ENCODE assay signal across 9 mouse cellular contexts in genomic region chr4:137495501-137496100, GRCm38 (mm10). TPM values are rescaled to one million over a fixed set of nuclear protein-coding genes. Genes with fewer than 3 reads are reported as not detected.
A peak's percentile ranks its signal among the peaks of the same experiment; 100 is the strongest.
DNase-seq lines count a peak whose midpoint lies in the region; ATAC-seq lines count a peak whose summit lies in the region.
"Had no signal": no experiment of that assay in that cellular context is flagged by ENCODE, and none has a peak within 500 bp of the region (broad histone marks: within the 10 kb centered on the region; RNA-seq: fewer than 3 reads in every experiment).

No protein-coding gene starts in this region.

- H3K9me3 ChIP-seq in heart, embryonic 12.5 days (replicated peaks): no peaks in the 10 kb centered on the region
- no peaks in the 10 kb centered on the region for H3K9me3 ChIP-seq in embryonic facial prominence, embryonic 15.5 days (replicated peaks)
- H3K9me3 ChIP-seq in limb, embryonic 13.5 days: no peaks in the 10 kb centered on the region

- peaks cover 11% of the 10 kb centered on the region for H3K36me3 ChIP-seq in heart, embryonic 12.5 days
- H3K36me3 ChIP-seq in embryonic facial prominence, embryonic 15.5 days: no peaks in the 10 kb centered on the region
- H3K36me3 ChIP-seq in limb, embryonic 13.5 days: 0 out of 2 replicates have a peak, but pooled peaks cover 5% of the 10 kb centered on the region

- no peaks in the 10 kb centered on the region for H3K27me3 ChIP-seq in heart, embryonic 12.5 days (replicated peaks)
- H3K27me3 ChIP-seq in embryonic facial prominence, embryonic 15.5 days: no peaks in the 10 kb centered on the region
- H3K27me3 ChIP-seq in limb, embryonic 13.5 days: no peaks in the 10 kb centered on the region

- 55% methylated on average over 6 of the region's 6 CpGs for WGBS in heart, embryonic 12.5 days
- WGBS in embryonic facial prominence, embryonic 15.5 days: 54% methylated on average over 6 of the region's 6 CpGs
- 49% methylated on average over 6 of the region's 6 CpGs for WGBS in limb, embryonic 13.5 days

- peaks cover 89% of the 10 kb centered on the region for H3K4me1 ChIP-seq in heart, embryonic 12.5 days (replicated peaks)
- H3K4me1 ChIP-seq in embryonic facial prominence, embryonic 15.5 days: peaks cover 60% of the 10 kb centered on the region
- peaks cover 71% of the 10 kb centered on the region for H3K4me1 ChIP-seq in limb, embryonic 13.5 days

- peak overlapping the region; percentile 56; the same call in 1 of the 2 replicates for H3K4me2 ChIP-seq in heart, embryonic 12.5 days
- H3K4me2 ChIP-seq in embryonic facial prominence, embryonic 15.5 days (replicated peaks): no peak overlapping the region
- H3K4me2 ChIP-seq in limb, embryonic 13.5 days (replicated peaks): no peak overlapping the region

- DNase-seq in heart, adult 8-10 months (ENCODE audit: low spot score): no peak
- peak; percentile 64 to 71 for DNase-seq in B cell, adult 2 months
- DNase-seq in cerebellum, postnatal 25 days: no peak
- DNase-seq in adrenal gland, postnatal 10 days: no peak
- DNase-seq in adrenal gland, postnatal 14 days: no peak
- DNase-seq: kidney, adult 11 months had no signal

- peak; percentile 5; the same call in 1 of the 2 replicates for ATAC-seq in heart, embryonic 12.5 days (ENCODE audit: insufficient number of reproducible peaks, low FRiP score)
- ATAC-seq in embryonic facial prominence, embryonic 15.5 days (ENCODE audit: insufficient number of reproducible peaks, low FRiP score, low TSS enrichment, low read depth): no peak
- no peak for ATAC-seq in limb, embryonic 13.5 days (ENCODE audit: low FRiP score, low read depth)

- H3K27ac ChIP-seq in heart, embryonic 12.5 days (ENCODE audit: poor library complexity, severe bottlenecking): peak overlapping the region; percentile 99
- peak overlapping the region; percentile 77 for H3K27ac ChIP-seq in embryonic facial prominence, embryonic 15.5 days (replicated peaks)
- H3K27ac ChIP-seq in limb, embryonic 13.5 days: peak overlapping the region; percentile 84

- H3K4me3 ChIP-seq in heart, embryonic 12.5 days: 0 out of 2 replicates have a peak overlapping the region, but pooled peaks have one; percentile 18
- H3K4me3 ChIP-seq in embryonic facial prominence, embryonic 15.5 days (replicated peaks): no peak overlapping the region
- H3K4me3 ChIP-seq in limb, embryonic 13.5 days: no peak overlapping the region

- peak overlapping the region; percentile 72 for H3K9ac ChIP-seq in heart, embryonic 12.5 days
- H3K9ac ChIP-seq in embryonic facial prominence, embryonic 15.5 days: no peak overlapping the region
- no peak overlapping the region for H3K9ac ChIP-seq in limb, embryonic 13.5 days

RNA-seq across cellular contexts. Expression of gene Hspg2, which starts 27.0 kb away (rescaled TPM):
- 51.8 and 61.5 TPM in 2 replicates for polyA plus RNA-seq in heart, embryonic 12.5 days (2016; fragmentation: Nextera tagmentation; extraction: Ambion mirVana)
- total RNA-seq in heart, adult 8-10 months (2022): 100 to 1,000 TPM; 124 to 205 (median 189) TPM
- polyA plus RNA-seq in embryonic facial prominence, embryonic 15.5 days (2015; fragmentation: Nextera tagmentation; extraction: Ambion mirVana): 48.5 and 49.1 TPM in 2 replicates
- polyA plus RNA-seq in limb, embryonic 13.5 days (2015; fragmentation: Nextera tagmentation; extraction: Ambion mirVana): 29.4 and 29.6 TPM in 2 replicates
- 100 to 1,000 TPM; 191 to 264 TPM for total RNA-seq in adrenal gland, postnatal 10 days (2021)
- total RNA-seq in adrenal gland, postnatal 14 days (2021): 230 and 242 TPM in 2 replicates

RNA-seq across cellular contexts. Expression of gene 1700013G24Rik, which starts 42.5 kb away (rescaled TPM):
- not detected in 2 replicates for polyA plus RNA-seq in heart, embryonic 12.5 days (2016; fragmentation: Nextera tagmentation; extraction: Ambion mirVana)
- not detected for total RNA-seq in heart, adult 8-10 months (2022)
- not detected in 2 replicates for polyA plus RNA-seq in embryonic facial prominence, embryonic 15.5 days (2015; fragmentation: Nextera tagmentation; extraction: Ambion mirVana)
- 0.18 TPM in 1 of 2 replicates, not detected in the other for polyA plus RNA-seq in limb, embryonic 13.5 days (2015; fragmentation: Nextera tagmentation; extraction: Ambion mirVana)
- total RNA-seq in adrenal gland, postnatal 10 days (2021): not detected
- total RNA-seq in adrenal gland, postnatal 14 days (2021): not detected in 2 replicates

Comparison
In these comparisons a context has a peak if more than half of its experiments do, and no peak if none do; other contexts are left out.
1. DNase-seq: peak in B cell, adult 2 months (2 of 2); none in heart, adult 8-10 months (single experiment), cerebellum, postnatal 25 days (0 of 2), adrenal gland, postnatal 10 days (single experiment) and adrenal gland, postnatal 14 days (single experiment).
2. Peak in every context shown above with its lines, with median percentiles within 50 percentile points of each other: H3K27ac ChIP-seq.